Mouse (Mus musculus) heart, embryonic 11.5 days (tissue): ENCODE results near the gene Hnrnpf. TPM values are rescaled to one million over a fixed set of nuclear protein-coding genes. Genes with fewer than 3 reads are reported as not detected.
A peak's percentile ranks its signal among the peaks of the same experiment; 100 is the strongest.

Experiments used
- ATAC-seq: fragments of 200-750 bp; cut with Nextera tagmentation; replicated peaks from 2 replicates; pipeline ENCODE4 v1.8.0; 2017; ENCODE audit warnings: moderate library complexity; ENCODE audit not compliant: insufficient number of reproducible peaks, low FRiP score, low TSS enrichment
- H3K27ac ChIP-seq: fragments of 300-500 bp; sonication (generic); 2 replicates; pipeline ENCODE4 v1.5.1; 2014; ENCODE audit warnings: mild to moderate bottlenecking, low read depth, low read length
- H3K27me3 ChIP-seq: fragments of 300-500 bp; sonication (generic); 2 replicates; pipeline ENCODE4 v1.6.1; 2014; ENCODE audit warnings: mild to moderate bottlenecking, low read length, mixed read lengths; ENCODE audit not compliant: control insufficient read depth, insufficient read depth
- H3K36me3 ChIP-seq: fragments of 300-500 bp; sonication (generic); 2 replicates; pipeline ENCODE4 v1.6.1; 2014; ENCODE audit warnings: mild to moderate bottlenecking, low read length, moderate library complexity, mixed read lengths; ENCODE audit not compliant: control insufficient read depth, insufficient read depth
- H3K4me1 ChIP-seq: fragments of 300-500 bp; sonication (generic); 2 replicates; pipeline ENCODE4 v1.6.1; 2014; ENCODE audit warnings: low read length; ENCODE audit not compliant: control insufficient read depth, insufficient read depth
- H3K4me2 ChIP-seq: fragments of 300-500 bp; sonication (generic); 2 replicates; pipeline ENCODE4 v1.6.1; 2014; ENCODE audit warnings: mild to moderate bottlenecking, moderate library complexity
- H3K4me3 ChIP-seq: fragments of 300-500 bp; sonication (generic); 2 replicates; pipeline ENCODE4 v1.5.1; 2014; ENCODE audit warnings: low read depth, low read length
- H3K9ac ChIP-seq: fragments of 300-500 bp; sonication (generic); 2 replicates; pipeline ENCODE4 v1.6.1; 2014; ENCODE audit warnings: mild to moderate bottlenecking, low read depth, low read length, moderate library complexity
- H3K9me3 ChIP-seq: fragments of 300-500 bp; sonication (generic); replicated peaks from 2 replicates; pipeline ENCODE4 v1.6.1; 2016; ENCODE audit warnings: low read length; ENCODE audit not compliant: control insufficient read depth
- WGBS: fragments of 180-500 bp; shearing (Covaris S2); extraction: QIAGEN DNeasy Blood & Tissue Kit; methylation state at CpG from one replicate; pipeline ENCODE4 v1.1.7; 2014; ENCODE audit not compliant: insufficient replicate concordance; 5-methylcytosine and 5-hydroxymethylcytosine counted together
- polyA plus RNA-seq: library from polyadenylated mRNA; unstranded; fragments of >200 nt; fragmentation: Nextera tagmentation; extraction: Ambion mirVana; gene quantifications from 2 replicates; pipeline ENCODE4 v1.2.1, GENCODE M21; 2014

The Hnrnpf gene
- polyA plus RNA-seq, 1 experiment from 2014 or later, result 554 TPM

- Histone ChIP-seq H3K4me3 (no peak overlapping the region), H3K9ac (no peak overlapping the region), H3K36me3 (peaks cover 16% of the 10 kb centered on the region), H3K9me3 (no peaks in the 10 kb centered on the region), H3K27me3 (no peaks in the 10 kb centered on the region), H3K4me1 (peaks cover 13% of the 10 kb centered on the region), H3K4me2 (no peak overlapping the region), H3K27ac (no peak overlapping the region)
- WGBS, result 90% methylated on average over 3 of the region's 3 CpGs
- ATAC-seq, result no peak
These were observed 21.9 kb downstream of the Hnrnpf start for GRCm38 (mm10) chr6:117922041-117922440.

DNA sequence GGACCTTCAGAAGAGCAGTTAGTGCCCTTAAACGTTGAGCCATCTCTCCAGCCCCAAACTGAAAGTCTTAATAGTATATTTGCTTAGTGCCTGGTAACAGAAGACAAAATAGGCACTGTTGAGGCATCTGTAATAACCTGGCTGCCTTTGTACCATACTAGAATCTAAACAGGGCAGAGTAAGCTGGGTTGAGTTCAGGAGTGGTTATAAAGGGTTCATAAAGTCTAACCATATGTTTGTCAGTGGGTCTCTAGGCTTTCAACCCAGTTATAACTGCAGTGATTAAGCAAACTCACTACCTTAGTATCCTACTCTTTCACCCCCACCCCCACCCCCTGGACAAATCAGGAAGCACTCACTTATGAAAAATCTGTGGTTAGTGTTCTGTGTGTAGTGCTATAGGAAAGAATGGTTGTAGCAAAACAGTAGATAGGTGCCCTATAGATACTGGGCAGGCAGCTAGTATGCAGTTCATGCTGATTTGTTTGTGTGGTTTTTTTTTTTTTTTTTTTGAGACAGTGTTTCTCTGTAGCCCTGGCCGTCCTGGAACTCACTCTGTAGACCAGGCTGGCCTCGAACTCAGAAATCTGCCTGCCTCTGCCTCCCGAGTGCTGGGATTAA, 26.9 kb downstream of the Hnrnpf start:
- no peaks in the 10 kb centered on the region for H3K9me3 ChIP-seq
- no peak overlapping the region for H3K27ac ChIP-seq
- H3K9ac ChIP-seq, result no peak overlapping the region
- ATAC-seq, result no peak
- peaks cover under 1% of the 10 kb centered on the region; the same call in 1 of the 2 replicates for H3K4me1 ChIP-seq
- peaks cover 22% of the 10 kb centered on the region for H3K36me3 ChIP-seq
- 74% methylated on average over 4 of the region's 4 CpGs for WGBS
- no peak overlapping the region for H3K4me3 ChIP-seq
- H3K27me3 ChIP-seq, result no peaks in the 10 kb centered on the region
- H3K4me2 ChIP-seq, result no peak overlapping the region

DNA sequence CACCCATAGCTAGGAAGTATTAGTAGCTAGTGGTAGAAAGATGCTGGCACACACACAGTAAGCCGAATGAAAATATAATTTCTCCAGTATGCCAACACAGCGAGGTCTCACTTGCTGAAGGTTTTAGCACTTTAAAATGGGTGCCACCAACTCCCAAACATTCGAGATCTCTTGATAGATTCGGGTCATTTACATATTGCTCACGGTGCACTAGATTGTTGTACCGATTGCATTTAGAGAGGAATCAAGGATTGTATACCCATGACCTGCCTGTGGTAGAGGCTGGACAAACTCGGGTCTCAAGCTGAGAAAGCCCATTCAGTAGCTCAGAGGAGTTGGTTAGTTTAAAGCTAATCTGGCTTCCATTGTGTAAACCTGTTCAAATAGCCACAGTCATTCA, 27.8 kb downstream of the Hnrnpf start:
- no peak for ATAC-seq
- no peaks in the 10 kb centered on the region for H3K9me3 ChIP-seq
- H3K27ac ChIP-seq, result no peak overlapping the region
- H3K27me3 ChIP-seq, result no peaks in the 10 kb centered on the region
- H3K9ac ChIP-seq, result no peak overlapping the region
- H3K4me2 ChIP-seq, result no peak overlapping the region
- 82% methylated on average over 7 of the region's 7 CpGs for WGBS
- peaks cover 20% of the 10 kb centered on the region for H3K36me3 ChIP-seq
- H3K4me1 ChIP-seq, result peaks cover 6% of the 10 kb centered on the region; the same call in 1 of the 2 replicates
- no peak overlapping the region for H3K4me3 ChIP-seq

DNA sequence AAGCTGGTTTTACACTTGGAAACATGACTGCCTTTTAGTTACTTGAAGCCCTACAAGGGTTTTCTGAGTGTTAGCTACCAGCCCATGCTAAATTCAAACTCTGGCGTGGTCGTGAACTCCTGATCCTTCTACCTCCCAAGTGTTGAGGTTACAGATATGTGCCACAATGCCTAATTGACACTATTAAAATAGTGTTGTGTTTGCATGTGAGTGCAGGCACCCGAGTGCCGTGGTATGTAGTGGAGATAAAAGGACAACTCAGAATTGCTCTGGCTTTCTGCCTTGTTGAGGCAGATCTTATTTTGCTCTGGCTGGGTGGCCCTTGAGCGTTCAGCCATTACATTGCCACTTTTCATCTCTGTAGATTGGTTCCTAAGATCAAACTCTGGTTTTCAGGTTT, 28.6 kb downstream of the Hnrnpf start:
- Histone ChIP-seq H3K36me3 (peaks cover 20% of the 10 kb centered on the region), H3K4me3 (no peak overlapping the region), H3K27me3 (no peaks in the 10 kb centered on the region), H3K4me1 (peaks cover 6% of the 10 kb centered on the region; the same call in 1 of the 2 replicates), H3K9me3 (no peaks in the 10 kb centered on the region), H3K27ac (no peak overlapping the region), H3K4me2 (no peak overlapping the region), H3K9ac (no peak overlapping the region)
- ATAC-seq, result no peak
- WGBS, result 82% methylated on average over 5 of the region's 5 CpGs

GRCm38 (mm10) chr6:117929945-117930655, 30.0 kb downstream of the Hnrnpf start:
- no peaks in the 10 kb centered on the region for H3K27me3 ChIP-seq
- H3K4me2 ChIP-seq, result no peak overlapping the region
- H3K27ac ChIP-seq, result no peak overlapping the region
- ATAC-seq, result no peak
- H3K4me3 ChIP-seq, result no peak overlapping the region
- H3K36me3 ChIP-seq, result peaks cover 20% of the 10 kb centered on the region
- WGBS, result 84% methylated on average over 3 of the region's 3 CpGs
- H3K9me3 ChIP-seq, result no peaks in the 10 kb centered on the region
- no peak overlapping the region for H3K9ac ChIP-seq
- H3K4me1 ChIP-seq, result peaks cover 6% of the 10 kb centered on the region; the same call in 1 of the 2 replicates

DNA sequence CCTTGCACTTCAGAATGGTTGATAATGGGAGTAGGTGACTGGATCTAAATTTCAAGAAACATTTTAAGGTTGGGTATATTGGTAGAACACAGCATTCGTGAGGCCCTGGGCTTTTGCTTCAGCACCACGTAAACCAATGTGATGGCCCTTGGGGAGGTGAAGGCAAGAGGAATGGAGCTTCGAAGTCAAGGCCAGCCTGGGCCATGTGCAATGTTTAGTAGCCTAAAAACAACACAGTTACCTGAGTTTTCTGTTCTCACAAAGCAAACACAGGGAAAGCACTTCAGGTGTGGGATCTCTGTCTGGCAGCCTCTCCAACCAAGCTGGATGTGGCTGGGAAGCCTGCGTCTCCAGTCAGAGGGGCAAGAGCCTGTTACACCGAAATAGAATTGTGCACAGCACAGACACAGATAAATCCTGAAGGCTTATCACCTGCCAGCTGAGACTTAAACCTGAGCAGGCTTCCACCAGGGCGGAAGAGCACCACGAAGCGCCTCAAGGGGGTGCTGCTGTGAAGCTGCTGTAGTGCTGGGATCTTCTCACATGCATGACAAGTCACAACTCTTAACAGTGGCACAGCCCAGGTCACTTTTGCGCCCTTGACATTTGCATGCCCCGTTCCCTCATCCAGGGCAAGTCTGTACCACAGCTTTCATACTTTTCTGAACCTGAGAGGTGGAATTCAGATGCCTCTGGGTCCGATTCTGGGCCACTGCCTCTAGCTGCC, 32.4 kb downstream of the Hnrnpf start:
- Histone ChIP-seq H3K9ac (no peak overlapping the region), H3K4me2 (no peak overlapping the region), H3K4me3 (no peak overlapping the region), H3K27ac (peak overlapping the region; percentile 64), H3K27me3 (no peaks in the 10 kb centered on the region), H3K36me3 (peaks cover 6% of the 10 kb centered on the region), H3K9me3 (no peaks in the 10 kb centered on the region), H3K4me1 (peaks cover 6% of the 10 kb centered on the region; the same call in 1 of the 2 replicates)
- WGBS, result 39% methylated on average over 11 of the region's 11 CpGs
- no peak for ATAC-seq

DNA sequence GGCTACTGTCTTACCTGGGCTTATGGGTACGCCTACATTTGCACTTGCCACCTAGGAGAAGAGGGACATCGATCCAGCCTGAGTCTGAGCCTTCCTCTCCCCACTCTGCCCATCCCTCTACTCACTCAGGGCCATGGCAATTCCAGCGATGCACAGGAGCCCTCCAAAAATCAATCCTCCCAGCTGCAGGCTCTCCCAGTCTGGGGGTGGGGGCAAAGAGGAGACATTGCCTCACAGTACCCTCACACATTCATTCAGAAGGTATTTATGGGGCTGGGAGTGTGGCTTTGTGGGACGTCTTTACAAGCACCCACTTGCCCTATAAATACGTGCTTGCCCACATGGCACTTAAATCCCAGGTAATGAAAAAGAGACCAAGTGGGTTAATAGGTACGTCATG, 34.2 kb downstream of the Hnrnpf start:
- WGBS, result 91% methylated on average over 6 of the region's 6 CpGs

GRCm38 (mm10) chr6:117935681-117936612, 35.8 kb downstream of the Hnrnpf start:
- no peak overlapping the region for H3K9ac ChIP-seq
- H3K27ac ChIP-seq, result no peak overlapping the region
- H3K4me2 ChIP-seq, result no peak overlapping the region
- ATAC-seq, result no peak
- no peak overlapping the region for H3K4me3 ChIP-seq
- peaks cover 6% of the 10 kb centered on the region; the same call in 1 of the 2 replicates for H3K4me1 ChIP-seq
- no peaks in the 10 kb centered on the region for H3K36me3 ChIP-seq
- no peaks in the 10 kb centered on the region for H3K27me3 ChIP-seq
- H3K9me3 ChIP-seq, result no peaks in the 10 kb centered on the region
- WGBS, result 83% methylated on average over 14 of the region's 14 CpGs

More for the DNA sequence above, 34.2 kb downstream of the Hnrnpf start:
- no peaks in the 10 kb centered on the region for H3K27me3 ChIP-seq
- H3K4me2 ChIP-seq, result no peak overlapping the region
- no peak for ATAC-seq
- no peaks in the 10 kb centered on the region for H3K9me3 ChIP-seq
- no peak overlapping the region for H3K27ac ChIP-seq
- no peak overlapping the region for H3K4me3 ChIP-seq
- no peak overlapping the region for H3K9ac ChIP-seq
- H3K4me1 ChIP-seq, result peaks cover 6% of the 10 kb centered on the region; the same call in 1 of the 2 replicates
- no peaks in the 10 kb centered on the region; the same call in none of the 2 replicates for H3K36me3 ChIP-seq
